Mouse (Mus musculus) liver, postnatal 0 days (tissue): ENCODE results near the gene Gm42688. TPM values are rescaled to one million over a fixed set of nuclear protein-coding genes. Genes with fewer than 3 reads are reported as not detected.

ENCODE experiments used
- ATAC-seq: fragments of 200-750 bp; cut with Nextera tagmentation; 2 replicates; pipeline ENCODE4 v1.8.0; 2017; ENCODE audit warnings: mild to moderate bottlenecking, moderate library complexity
- DNase-seq: peaks from one replicate; pipeline ENCODE4 v3.0.0-alpha.2; 2016
- H3K27ac ChIP-seq: fragments of 300-500 bp; sonication (generic); 2 replicates; pipeline ENCODE4 v1.5.1; 2014; ENCODE audit warnings: antibody characterized with exemption, moderate library complexity, mild to moderate bottlenecking, low read depth
- H3K27me3 ChIP-seq: fragments of 300-500 bp; sonication (generic); 2 replicates; pipeline ENCODE4 v1.6.1; 2014; ENCODE audit warnings: low read length, control low read depth, mixed read lengths; ENCODE audit not compliant: insufficient read depth
- H3K36me3 ChIP-seq: fragments of 300-500 bp; sonication (generic); replicated peaks from 2 replicates; pipeline ENCODE4 v1.6.1; 2014; ENCODE audit warnings: mild to moderate bottlenecking, control low read depth, low read length, moderate library complexity, mixed read lengths; ENCODE audit not compliant: insufficient read depth
- H3K4me1 ChIP-seq: fragments of 300-500 bp; sonication (generic); 2 replicates; pipeline ENCODE4 v1.6.1; 2014; ENCODE audit warnings: antibody characterized with exemption, mild to moderate bottlenecking, control low read depth; ENCODE audit not compliant: insufficient read depth
- H3K4me2 ChIP-seq: fragments of 300-500 bp; sonication (generic); 2 replicates; pipeline ENCODE4 v1.6.1; 2014; ENCODE audit warnings: low read depth, mild to moderate bottlenecking, low read length, moderate library complexity, mixed read lengths
- H3K4me3 ChIP-seq: fragments of 300-500 bp; sonication (generic); 2 replicates; pipeline ENCODE4 v1.5.1; 2014; ENCODE audit warnings: low read depth, low read length
- H3K9ac ChIP-seq: fragments of 300-500 bp; sonication (generic); replicated peaks from 2 replicates; pipeline ENCODE4 v1.6.1; 2014; ENCODE audit warnings: mild to moderate bottlenecking, moderate library complexity
- H3K9me3 ChIP-seq: fragments of 300-500 bp; sonication (generic); 2 replicates; pipeline ENCODE4 v1.6.1; 2016; ENCODE audit warnings: mild to moderate bottlenecking, control low read depth, low read length, mixed read lengths
- CTCF ChIP-seq: sonication (generic); IDR thresholded peaks from 2 replicates; pipeline ENCODE4 v1.5.1; 2016; ENCODE audit warnings: antibody characterized with exemption, low read depth
- EP300 ChIP-seq: IDR thresholded peaks from 2 replicates; pipeline ENCODE4 v1.6.1; 2016; ENCODE audit warnings: antibody characterized with exemption, low read depth, mild to moderate bottlenecking
- WGBS: fragments of 180-500 bp; shearing (Covaris S2); extraction: QIAGEN DNeasy Blood & Tissue Kit; methylation state at CpG from one replicate; pipeline ENCODE4 v1.1.7; 2014; ENCODE audit not compliant: insufficient replicate concordance; 5-methylcytosine and 5-hydroxymethylcytosine counted together
- polyA plus RNA-seq: library from polyadenylated mRNA; unstranded; fragments of >200 nt; fragmentation: Nextera tagmentation; extraction: Ambion mirVana; gene quantifications from 2 replicates; pipeline ENCODE4 v1.2.1, GENCODE M21; 2015

The Gm42688 gene
- polyA plus RNA-seq, 1 experiment from 2014 or later, result 0.92 TPM

GRCm38 (mm10) chr6:83142211-83142731 is 40.9 kb downstream of the Gm42688 start:
- Histone ChIP-seq H3K27me3 (0 out of 2 replicates have a peak, but pooled peaks cover 5% of the 10 kb centered on the region), H3K9ac (no peak overlapping the region; the same call in 1 of the 2 replicates)

GRCm38 (mm10) chr6:83142886-83143285 is 41.5 kb downstream of the Gm42688 start:
- TF ChIP-seq CTCF, result no peak
- TF ChIP-seq EP300, result no peak
- 65% methylated on average over 11 of the region's 11 CpGs for WGBS
- no peak overlapping the region for H3K9ac ChIP-seq
- no peak overlapping the region for H3K27ac ChIP-seq
- ATAC-seq (no peak), DNase-seq (no peak)
- peaks cover 5% of the 10 kb centered on the region for H3K36me3 ChIP-seq
- H3K4me2 ChIP-seq, result no peak overlapping the region
- no peak overlapping the region for H3K4me3 ChIP-seq
- peaks cover 16% of the 10 kb centered on the region for H3K4me1 ChIP-seq
- H3K9me3 ChIP-seq, result no peaks in the 10 kb centered on the region
- 0 out of 2 replicates have a peak, but pooled peaks cover 5% of the 10 kb centered on the region for H3K27me3 ChIP-seq

More at GRCm38 (mm10) chr6:83142211-83142731, 40.9 kb downstream of the Gm42688 start:
- Histone ChIP-seq H3K4me3 (no peak overlapping the region), H3K27ac (no peak overlapping the region), H3K9me3 (no peaks in the 10 kb centered on the region), H3K4me2 (peak overlapping the region; percentile 61), H3K36me3 (peaks cover 4% of the 10 kb centered on the region), H3K4me1 (peaks cover 22% of the 10 kb centered on the region)
- ATAC-seq (no peak), DNase-seq (no peak)
- 18% methylated on average over 41 of the region's 41 CpGs for WGBS
- TF ChIP-seq CTCF, result no peak
- TF ChIP-seq EP300, result no peak

GRCm38 (mm10) chr6:83145209-83145608 is 43.8 kb downstream of the Gm42688 start:
- H3K27ac ChIP-seq, result no peak overlapping the region
- H3K9me3 ChIP-seq, result no peaks in the 10 kb centered on the region
- H3K4me3 ChIP-seq, result no peak overlapping the region
- H3K4me2 ChIP-seq, result no peak overlapping the region
- WGBS, result 57% methylated on average over 2 of the region's 2 CpGs
- 0 out of 2 replicates have a peak, but pooled peaks cover 6% of the 10 kb centered on the region for H3K4me1 ChIP-seq
- 0 out of 2 replicates have a peak, but pooled peaks cover 5% of the 10 kb centered on the region for H3K27me3 ChIP-seq
- ATAC-seq (no peak), DNase-seq (peak; percentile 9)
- TF ChIP-seq CTCF, result no peak
- no peak for TF ChIP-seq EP300
- no peak overlapping the region for H3K9ac ChIP-seq
- H3K36me3 ChIP-seq, result peaks cover 9% of the 10 kb centered on the region

- no peak overlapping the region for H3K4me3 ChIP-seq
- DNase-seq, result peak; percentile 12
- 0 out of 2 replicates have a peak, but pooled peaks cover 5% of the 10 kb centered on the region for H3K27me3 ChIP-seq
- peaks cover 9% of the 10 kb centered on the region for H3K36me3 ChIP-seq
- no peak overlapping the region for H3K9ac ChIP-seq
- H3K27ac ChIP-seq, result no peak overlapping the region
- H3K4me1 ChIP-seq, result 0 out of 2 replicates have a peak, but pooled peaks cover 6% of the 10 kb centered on the region
- no peak for ATAC-seq
- TF ChIP-seq CTCF (no peak), EP300 (no peak)
- WGBS, result 65% methylated on average over 9 of the region's 9 CpGs
- H3K4me2 ChIP-seq, result no peak overlapping the region
- no peaks in the 10 kb centered on the region for H3K9me3 ChIP-seq
Observed at GRCm38 (mm10) chr6:83145805-83146204, 44.4 kb downstream of the Gm42688 start.

- TF ChIP-seq CTCF (no peak), EP300 (no peak)
- Histone ChIP-seq H3K36me3 (peaks cover 9% of the 10 kb centered on the region), H3K27ac (no peak overlapping the region), H3K9ac (no peak overlapping the region), H3K4me1 (0 out of 2 replicates have a peak, but pooled peaks cover 2% of the 10 kb centered on the region), H3K4me2 (no peak overlapping the region), H3K4me3 (no peak overlapping the region), H3K9me3 (no peaks in the 10 kb centered on the region), H3K27me3 (0 out of 2 replicates have a peak, but pooled peaks cover 3% of the 10 kb centered on the region)
- 57% methylated on average over 7 of the region's 7 CpGs for WGBS
- ATAC-seq, result no peak
- peak; percentile 12 for DNase-seq
Observed at GRCm38 (mm10) chr6:83147280-83147679, 45.9 kb downstream of the Gm42688 start.

GRCm38 (mm10) chr6:83151721-83152120 is 50.3 kb downstream of the Gm42688 start:
- H3K4me2 ChIP-seq, result no peak overlapping the region
- ATAC-seq (no peak), DNase-seq (no peak)
- peaks cover 9% of the 10 kb centered on the region for H3K36me3 ChIP-seq
- no peak overlapping the region for H3K4me3 ChIP-seq
- TF ChIP-seq EP300, result no peak
- H3K9me3 ChIP-seq, result no peaks in the 10 kb centered on the region
- H3K4me1 ChIP-seq, result peaks cover 8% of the 10 kb centered on the region
- H3K27me3 ChIP-seq, result 0 out of 2 replicates have a peak, but pooled peaks cover 12% of the 10 kb centered on the region
- H3K27ac ChIP-seq, result no peak overlapping the region
- H3K9ac ChIP-seq, result no peak overlapping the region
- WGBS, result 47% methylated on average over 8 of the region's 8 CpGs
